Mouse (Mus musculus) thymus, adult 2 months (tissue): ENCODE results near the gene Apoa4.

Source experiments
- CTCF ChIP-seq: fragments of 200-500 bp; IDR thresholded peaks from 2 replicates; pipeline ENCODE4 v1.5.1; 2012; ENCODE audit warnings: mild to moderate bottlenecking, control low read depth, low read length, moderate library complexity, borderline replicate concordance; ENCODE audit not compliant: control insufficient read depth, poor library complexity, insufficient read depth; ENCODE audit errors: extremely low read depth
- POLR2A ChIP-seq: fragments of 200-500 bp; IDR thresholded peaks from 2 replicates; pipeline ENCODE4 v1.6.1; 2012; ENCODE audit warnings: mild to moderate bottlenecking, low read length, control low read depth, moderate library complexity; ENCODE audit not compliant: control insufficient read depth, poor library complexity, insufficient read depth; ENCODE audit errors: extremely low read depth

DNA sequence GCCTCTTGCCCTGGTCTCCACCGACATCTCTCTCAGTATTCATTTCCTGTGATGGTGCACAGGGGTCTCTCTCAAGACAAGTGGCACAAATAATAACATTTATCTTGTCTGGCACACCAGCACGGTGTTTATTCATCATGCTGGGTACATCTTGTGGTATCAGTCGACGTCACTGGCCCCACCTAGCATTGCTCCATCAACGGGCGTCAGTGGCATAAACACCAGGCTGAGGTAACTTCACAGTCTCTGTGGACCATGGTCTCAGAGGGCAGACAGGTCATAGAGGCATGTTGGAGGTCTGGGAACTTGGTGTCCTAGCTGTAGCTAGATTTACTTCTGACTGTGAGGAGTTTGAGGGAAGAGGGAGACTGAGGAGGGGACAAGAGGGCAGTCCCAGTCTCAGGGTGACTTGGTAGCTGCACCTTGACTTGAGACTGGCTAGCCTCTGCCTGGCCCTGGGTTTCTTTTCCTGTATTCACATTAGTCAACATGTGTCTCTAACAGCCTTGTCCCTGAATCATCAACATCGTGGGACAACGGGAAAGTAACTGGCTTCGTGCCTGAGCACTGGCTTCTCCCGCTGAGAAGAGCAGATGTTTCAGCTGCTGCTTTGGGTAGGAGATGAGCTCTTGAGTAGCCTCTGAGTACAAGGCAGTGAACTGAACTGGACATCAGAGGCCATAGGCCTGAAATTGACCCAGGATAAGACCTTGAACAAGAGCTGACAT, 16.3 kb downstream of the Apoa4 start:
- TF ChIP-seq POLR2A = no peak
- TF ChIP-seq CTCF = no peak
